Mouse (Mus musculus): ENCODE measurements around the gene Ubap1l. TPM values are rescaled to one million over a fixed set of nuclear protein-coding genes. Genes with fewer than 3 reads are reported as not detected.

The Ubap1l gene
- total RNA-seq, 1 experiment: 4.5 TPM

DNA sequence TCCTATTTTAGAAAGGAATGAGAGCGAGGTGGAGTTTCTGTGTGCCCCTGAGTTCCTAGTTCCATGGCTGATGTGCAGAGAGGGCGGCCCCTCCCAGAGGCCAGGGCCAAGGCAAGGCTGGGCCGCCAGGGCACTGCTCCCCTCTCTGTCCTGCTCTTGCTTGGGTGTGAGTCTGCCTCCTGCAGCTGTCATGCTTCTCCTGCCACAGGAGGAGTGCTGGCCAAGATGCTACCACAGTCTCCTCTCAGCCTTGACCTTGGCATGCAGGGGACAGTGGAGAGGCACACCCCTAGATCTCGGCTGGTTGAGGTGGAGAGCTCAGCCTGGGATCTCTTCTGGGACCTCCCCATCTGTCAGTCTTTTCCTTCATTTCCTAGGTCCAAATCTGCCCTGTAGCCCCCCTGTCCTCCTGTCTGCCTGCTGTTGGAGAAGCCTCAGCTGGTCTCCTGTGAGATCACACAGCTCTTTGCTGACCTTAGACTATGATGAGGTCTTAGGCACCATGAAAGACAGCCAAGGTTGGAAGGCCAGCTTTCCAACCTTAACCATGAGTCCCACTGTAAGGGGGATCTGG is 20.3 kb downstream of the Ubap1l start:
- Histone ChIP-seq H3K9ac (ENCODE audit: insufficient read depth, low read depth, low read length, poor library complexity, severe bottlenecking) (no peak overlapping the region), H3K27ac (ENCODE audit: insufficient read depth, low read depth, low read length, poor library complexity, severe bottlenecking) (no peak overlapping the region), H3K9me3 (ENCODE audit: control insufficient read depth, insufficient read depth, low read depth, low read length) (no peaks in the 10 kb centered on the region), H3K4me1 (ENCODE audit: control insufficient read depth in 2 of 2, insufficient read depth in 2 of 2, low read length in 2 of 2, poor library complexity in 1 of 2) (no peaks in the 10 kb centered on the region), H3K36me3 (ENCODE audit: control insufficient read depth, insufficient read depth, low read length, poor library complexity, severe bottlenecking) (no peaks in the 10 kb centered on the region), H3K4me3 (ENCODE audit: insufficient read depth in 1 of 2, low read depth in 1 of 2, low read length in 2 of 2, poor library complexity in 1 of 2, severe bottlenecking in 1 of 2) (no peak overlapping the region)
- DNase-seq (ENCODE audit: low read depth, low spot score): no peak
- no peak for TF ChIP-seq HCFC1 (IDR thresholded peaks at IDR 0.05; ENCODE audit: borderline replicate concordance, insufficient read depth, low read length)
- in situ Hi-C loops (cut with MboI; ENCODE audit: low sequenced_read_pairs in 2 of 2, unreplicated experiment in 2 of 2): no loop called here

DNA sequence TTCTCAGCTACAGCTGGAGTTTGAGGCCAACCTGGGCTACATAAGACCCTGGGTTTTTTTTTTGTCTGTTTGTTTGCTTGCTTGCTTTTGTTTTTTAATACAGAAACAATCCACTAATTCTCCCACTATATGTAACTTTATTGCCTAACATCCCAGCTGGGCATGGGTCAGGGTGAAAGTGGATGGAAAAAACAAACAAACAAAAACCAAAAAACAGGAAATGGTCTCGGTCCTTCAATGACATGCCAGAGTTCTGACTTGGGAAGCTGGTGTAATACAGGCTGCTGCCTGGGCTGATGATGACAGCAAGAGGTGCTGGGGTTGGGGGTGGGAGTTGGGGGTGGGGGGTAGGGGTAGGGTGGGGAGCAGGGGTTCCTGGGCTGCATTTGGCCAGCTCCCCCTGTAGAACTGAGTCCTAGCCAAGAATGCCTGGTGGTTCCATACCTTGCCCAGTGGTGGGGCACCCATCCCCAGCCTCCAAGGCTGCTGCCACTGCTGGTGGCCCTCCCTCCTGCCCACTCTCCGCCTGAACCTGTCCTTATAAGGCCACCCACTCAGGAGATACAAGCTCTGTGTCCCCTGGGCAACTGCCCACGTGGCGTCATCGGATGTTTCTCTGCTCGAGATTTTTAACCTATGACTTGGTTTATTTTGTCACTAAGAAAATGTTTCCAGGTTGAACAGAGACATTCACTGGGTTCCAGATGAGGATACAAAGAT is 21.4 kb downstream of the Ubap1l start:
- Histone ChIP-seq H3K27ac (ENCODE audit: insufficient read depth, low read depth, low read length, poor library complexity, severe bottlenecking) (no peak overlapping the region), H3K4me3 (ENCODE audit: insufficient read depth in 1 of 2, low read depth in 1 of 2, low read length in 2 of 2, poor library complexity in 1 of 2, severe bottlenecking in 1 of 2) (no peak overlapping the region), H3K9me3 (ENCODE audit: control insufficient read depth, insufficient read depth, low read depth, low read length) (no peaks in the 10 kb centered on the region), H3K4me1 (ENCODE audit: control insufficient read depth in 2 of 2, insufficient read depth in 2 of 2, low read length in 2 of 2, poor library complexity in 1 of 2) (no peaks in the 10 kb centered on the region), H3K36me3 (ENCODE audit: control insufficient read depth, insufficient read depth, low read length, poor library complexity, severe bottlenecking) (no peaks in the 10 kb centered on the region), H3K9ac (ENCODE audit: insufficient read depth, low read depth, low read length, poor library complexity, severe bottlenecking) (no peak overlapping the region)
- in situ Hi-C loops (cut with MboI; ENCODE audit: low sequenced_read_pairs in 2 of 2, unreplicated experiment in 2 of 2): no loop called here
- DNase-seq (ENCODE audit: low read depth, low spot score): no peak
- TF ChIP-seq HCFC1 (IDR thresholded peaks at IDR 0.05; ENCODE audit: borderline replicate concordance, insufficient read depth, low read length): no peak
- TF ChIP-seq MAFK (IDR thresholded peaks at IDR 0.05; ENCODE audit: insufficient read depth, low read depth, low read length): no peak
- TF ChIP-seq ZC3H11A (IDR thresholded peaks at IDR 0.05; ENCODE audit: borderline replicate concordance, low read depth, low read length): no peak
- no peak for TF ChIP-seq ZNF384 (IDR thresholded peaks at IDR 0.05; ENCODE audit: low read depth, low read length)
- no peak for TF ChIP-seq CHD2 (IDR thresholded peaks at IDR 0.05; ENCODE audit: low read depth, low read length)

DNA sequence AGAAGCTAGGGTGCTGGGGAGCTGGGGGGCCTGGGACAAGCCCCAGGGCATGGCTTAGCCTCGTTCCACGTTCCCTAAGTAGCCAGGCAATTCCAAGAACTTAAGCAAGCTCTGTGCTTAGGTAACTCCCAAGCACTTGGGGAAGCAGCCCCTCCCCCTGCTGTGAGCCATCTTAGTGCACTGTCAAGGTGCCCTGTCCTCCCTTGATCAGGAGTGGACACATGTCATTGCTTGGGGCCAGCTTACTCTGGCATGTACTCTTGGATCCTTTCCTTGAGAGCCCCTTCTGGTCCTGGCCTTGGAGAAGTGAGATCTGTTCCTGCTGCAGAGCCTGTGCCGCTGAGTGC is 21.9 kb downstream of the Ubap1l start:
- no peaks in the 10 kb centered on the region for H3K36me3 ChIP-seq (ENCODE audit: control insufficient read depth, insufficient read depth, low read length, poor library complexity, severe bottlenecking)
- H3K4me3 ChIP-seq (ENCODE audit: insufficient read depth in 1 of 2, low read depth in 1 of 2, low read length in 2 of 2, poor library complexity in 1 of 2, severe bottlenecking in 1 of 2): no peak overlapping the region
- H3K4me1 ChIP-seq (ENCODE audit: control insufficient read depth in 2 of 2, insufficient read depth in 2 of 2, low read length in 2 of 2, poor library complexity in 1 of 2): no peaks in the 10 kb centered on the region
- H3K27ac ChIP-seq (ENCODE audit: insufficient read depth, low read depth, low read length, poor library complexity, severe bottlenecking): no peak overlapping the region
- DNase-seq (ENCODE audit: low read depth, low spot score): no peak
- TF ChIP-seq HCFC1 (IDR thresholded peaks at IDR 0.05; ENCODE audit: borderline replicate concordance, insufficient read depth, low read length) (no peak), ZC3H11A (IDR thresholded peaks at IDR 0.05; ENCODE audit: borderline replicate concordance, low read depth, low read length) (no peak), CHD2 (IDR thresholded peaks at IDR 0.05; ENCODE audit: low read depth, low read length) (no peak), MAFK (IDR thresholded peaks at IDR 0.05; ENCODE audit: insufficient read depth, low read depth, low read length) (no peak), ZNF384 (IDR thresholded peaks at IDR 0.05; ENCODE audit: low read depth, low read length) (no peak)
- H3K9ac ChIP-seq (ENCODE audit: insufficient read depth, low read depth, low read length, poor library complexity, severe bottlenecking): no peak overlapping the region
- in situ Hi-C loops (cut with MboI; ENCODE audit: low sequenced_read_pairs in 2 of 2, unreplicated experiment in 2 of 2): no loop called here
- no peaks in the 10 kb centered on the region for H3K9me3 ChIP-seq (ENCODE audit: control insufficient read depth, insufficient read depth, low read depth, low read length)

DNA sequence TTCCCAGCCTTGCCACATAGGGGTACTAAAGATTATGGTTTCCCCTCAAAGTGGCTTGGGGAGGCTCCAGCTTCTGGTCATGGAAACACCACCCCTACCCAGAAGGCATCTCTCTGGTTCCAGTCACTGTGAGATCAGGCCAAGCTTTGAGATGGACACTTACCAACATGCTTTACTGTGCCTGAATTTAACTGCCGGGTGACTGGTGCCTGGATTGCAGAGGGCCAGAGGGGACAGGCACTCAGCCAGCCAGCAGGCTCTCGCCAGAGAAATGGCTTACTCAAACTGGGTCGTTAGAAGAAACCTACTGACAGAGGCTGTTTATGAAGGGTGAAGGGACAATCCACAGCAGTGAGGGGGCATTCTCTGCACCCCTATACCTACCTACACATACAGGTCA is 23.4 kb downstream of the Ubap1l start:
- Histone ChIP-seq H3K9ac (ENCODE audit: insufficient read depth, low read depth, low read length, poor library complexity, severe bottlenecking) (no peak overlapping the region), H3K36me3 (ENCODE audit: control insufficient read depth, insufficient read depth, low read length, poor library complexity, severe bottlenecking) (no peaks in the 10 kb centered on the region), H3K9me3 (ENCODE audit: control insufficient read depth, insufficient read depth, low read depth, low read length) (no peaks in the 10 kb centered on the region), H3K27ac (ENCODE audit: insufficient read depth, low read depth, low read length, poor library complexity, severe bottlenecking) (no peak overlapping the region), H3K4me3 (ENCODE audit: insufficient read depth in 1 of 2, low read depth in 1 of 2, low read length in 2 of 2, poor library complexity in 1 of 2, severe bottlenecking in 1 of 2) (no peak overlapping the region), H3K4me1 (ENCODE audit: control insufficient read depth in 2 of 2, insufficient read depth in 2 of 2, low read length in 2 of 2, poor library complexity in 1 of 2) (no peaks in the 10 kb centered on the region)
- TF ChIP-seq MAFK (IDR thresholded peaks at IDR 0.05; ENCODE audit: insufficient read depth, low read depth, low read length) (no peak), CHD2 (IDR thresholded peaks at IDR 0.05; ENCODE audit: low read depth, low read length) (no peak), ZC3H11A (IDR thresholded peaks at IDR 0.05; ENCODE audit: borderline replicate concordance, low read depth, low read length) (no peak), HCFC1 (IDR thresholded peaks at IDR 0.05; ENCODE audit: borderline replicate concordance, insufficient read depth, low read length) (no peak), ZNF384 (IDR thresholded peaks at IDR 0.05; ENCODE audit: low read depth, low read length) (no peak)
- no peak for DNase-seq (ENCODE audit: low read depth, low spot score)
- in situ Hi-C loops (cut with MboI; ENCODE audit: low sequenced_read_pairs in 2 of 2, unreplicated experiment in 2 of 2): no loop called here
